Mouse (Mus musculus): ENCODE data around the gene Epp13. TPM values are rescaled to one million over a fixed set of nuclear protein-coding genes. Genes with fewer than 3 reads are reported as not detected.

The Epp13 gene
- total and polyA plus RNA-seq, 3 experiments = 0.14 TPM; not detected in 2

DNA sequence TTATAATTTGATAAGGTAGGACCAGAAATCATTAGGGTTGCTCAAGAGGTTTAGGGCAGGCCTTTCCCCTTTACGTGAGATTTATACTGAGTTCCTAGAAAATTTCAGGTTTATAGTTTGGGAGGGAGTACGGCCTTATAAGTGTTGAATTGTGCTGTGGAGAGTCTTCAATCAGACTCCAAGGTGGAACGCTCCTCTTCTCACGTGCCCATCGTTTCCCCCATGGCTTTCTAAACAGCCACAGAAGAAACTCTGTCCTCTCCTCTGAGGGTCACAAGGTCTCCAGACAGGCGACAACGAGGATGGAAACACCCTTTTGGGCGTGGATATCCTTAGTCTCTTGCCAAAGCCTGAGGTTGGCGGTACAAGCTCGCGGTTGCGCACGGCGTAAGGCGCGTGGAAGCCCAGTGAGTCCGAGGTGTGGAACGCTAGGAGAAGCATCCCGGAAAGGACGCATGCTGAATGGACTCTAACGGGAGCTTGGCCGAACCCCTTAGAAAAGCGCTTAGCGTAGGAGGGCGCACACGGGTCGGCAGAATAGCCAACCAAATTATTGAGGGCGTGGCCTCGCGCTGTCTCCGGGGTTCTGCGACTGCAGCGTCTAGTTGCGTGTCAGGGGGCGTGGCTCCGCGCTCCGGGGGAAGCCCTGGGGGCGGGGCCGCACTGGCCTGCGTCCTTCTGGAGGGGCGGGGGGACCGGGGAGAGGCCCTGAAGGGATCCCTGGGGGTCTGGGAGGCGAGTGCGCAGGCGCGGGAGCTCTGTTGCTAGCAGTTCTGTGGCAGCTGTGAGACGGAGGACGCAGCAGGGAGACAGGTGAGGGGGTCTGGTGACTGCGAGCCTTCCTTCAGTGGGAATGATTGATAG is 33.6 kb downstream of the Epp13 start, which contains the start of gene Zfp667:
Gene Zfp667 (plus strand): TSS at position 738 of the 864 bp plus-strand sequence.
- Histone ChIP-seq H3K4me1 (ENCODE audit: control insufficient read depth in 1 of 2, insufficient read depth in 2 of 2, low read length in 2 of 2) (peaks cover 8 to 22% of the 10 kb centered on the region in 2 experiments), H3K79me2 (ENCODE audit: control insufficient read depth, insufficient read depth, low read length, poor library complexity) (peaks cover 6% of the 10 kb centered on the region), H3K27ac (ENCODE audit: control insufficient read depth, low read depth, low read length) (peak within 1 kb of the TSS; percentile 93), H3K27me3 (ENCODE audit: control insufficient read depth in 1 of 2, insufficient read depth in 2 of 2, low read length in 2 of 2) (no peaks in the 10 kb centered on the region), H3K4me3 (ENCODE audit: control insufficient read depth in 1 of 2, insufficient read depth in 1 of 2, low read depth in 2 of 2, low read length in 2 of 2) (peak within 1 kb of the TSS; percentile 88 to 93), H3K9me3 (replicated peaks; ENCODE audit: insufficient read depth, low read length) (no peaks in the 10 kb centered on the region), H3K9ac (ENCODE audit: control insufficient read depth, low read depth, low read length, poor library complexity, severe bottlenecking) (peak within 1 kb of the TSS; percentile 86), H3K36me3 (ENCODE audit: control insufficient read depth in 1 of 2, insufficient read depth in 2 of 2, low read length in 2 of 2) (peaks cover 0 to 7% of the 10 kb centered on the region in 2 experiments; a peak in 2 of 4 replicates)
- DNase-seq (ENCODE audit: low read depth, low spot score) = peak; percentile 98
- TF ChIP-seq MAZ (IDR thresholded peaks at IDR 0.05; ENCODE audit: low read depth, low read length) (peak; percentile 88; the same call in 1 of the 2 replicates), ZNF384 (IDR thresholded peaks at IDR 0.05; ENCODE audit: low read depth, low read length) (no peak), ZC3H11A (IDR thresholded peaks at IDR 0.05; ENCODE audit: low read depth, low read length) (no peak), SMC3 (IDR thresholded peaks at IDR 0.05; ENCODE audit: low read depth, low read length) (no peak), RCOR1 (IDR thresholded peaks at IDR 0.05; ENCODE audit: low read depth, low read length) (no peak), ELF1 (IDR thresholded peaks at IDR 0.05; ENCODE audit: low read depth, low read length) (peak; percentile 27; the same call in 1 of the 2 replicates), SIN3A (IDR thresholded peaks at IDR 0.05; ENCODE audit: low read length) (peak; percentile 58; the same call in 1 of the 2 replicates), USF2 (IDR thresholded peaks at IDR 0.05; ENCODE audit: borderline replicate concordance in 1 of 2, insufficient read depth in 1 of 2, low read depth in 1 of 2, low read length in 2 of 2) (no peak), POLR2AphosphoS5 (IDR thresholded peaks at IDR 0.05; ENCODE audit: borderline replicate concordance, low read depth, low read length) (no peak), ZKSCAN1 (IDR thresholded peaks at IDR 0.05; ENCODE audit: low read depth, low read length) (no peak), E2F4 (IDR thresholded peaks at IDR 0.05; ENCODE audit: borderline replicate concordance, low read depth, low read length) (no peak), POLR2AphosphoS2 (IDR thresholded peaks at IDR 0.05; ENCODE audit: low read length) (peak; percentile 81), ZMIZ1 (IDR thresholded peaks at IDR 0.05; ENCODE audit: low read depth, low read length) (peak; percentile 51; the same call in 1 of the 2 replicates), TCF12 (IDR thresholded peaks at IDR 0.05; ENCODE audit: low read depth, low read length) (peak; percentile 25), HCFC1 (IDR thresholded peaks at IDR 0.05; ENCODE audit: low read depth, low read length) (peak; percentile 67), MYB (IDR thresholded peaks at IDR 0.05; ENCODE audit: low read depth, low read length) (no peak), EP300 (IDR thresholded peaks at IDR 0.05; ENCODE audit: low read depth in 1 of 2, low read length in 2 of 2) (no peak), ETS1 (IDR thresholded peaks at IDR 0.05; ENCODE audit: low read depth, low read length) (peak; percentile 49), POLR2A (IDR thresholded peaks at IDR 0.05; ENCODE audit: control insufficient read depth in 1 of 2, insufficient read depth in 1 of 2, low read depth in 1 of 2, low read length in 2 of 2, poor library complexity in 1 of 2) (peak in 1 of 2 experiments; percentile 83; a peak in 2 of 4 replicates), MAX (IDR thresholded peaks at IDR 0.05; ENCODE audit: low read length) (peak; percentile 50; the same call in 1 of the 2 replicates), CHD1 (IDR thresholded peaks at IDR 0.05; ENCODE audit: low read depth, low read length) (no peak), CTCF (IDR thresholded peaks at IDR 0.05 in 2 of 3, conservative IDR thresholded peaks at IDR 0.05 in 1 of 3; ENCODE audit: control insufficient read depth in 1 of 3, insufficient read depth in 1 of 3, low read depth in 2 of 3, low read length in 3 of 3, poor library complexity in 1 of 3, severe bottlenecking in 1 of 3) (no peak), KAT2A (conservative IDR thresholded peaks at IDR 0.05; ENCODE audit: low read depth, low read length) (no peak), NELFE (IDR thresholded peaks at IDR 0.05; ENCODE audit: low read depth, low read length) (peak; percentile 82), GABPA (IDR thresholded peaks at IDR 0.05; ENCODE audit: low read depth, low read length) (no peak), UBTF (IDR thresholded peaks at IDR 0.05; ENCODE audit: borderline replicate concordance, insufficient read depth, low read depth, low read length) (no peak), NRF1 (IDR thresholded peaks at IDR 0.05; ENCODE audit: insufficient read depth, low read depth, low read length, poor library complexity, severe bottlenecking) (peak; percentile 80), MEF2A (IDR thresholded peaks at IDR 0.05; ENCODE audit: extremely low read depth, insufficient replicate concordance, low read depth, low read length, poor library complexity, severe bottlenecking) (no peak), USF1 (IDR thresholded peaks at IDR 0.05; ENCODE audit: low read depth, low read length) (0 out of 2 replicates have a peak, but pooled peaks have one; percentile 5), MAFK (IDR thresholded peaks at IDR 0.05; ENCODE audit: borderline replicate concordance, low read depth, low read length) (no peak), TBP (IDR thresholded peaks at IDR 0.05; ENCODE audit: low read depth, low read length) (peak; percentile 61; the same call in 1 of the 2 replicates), RAD21 (IDR thresholded peaks at IDR 0.05; ENCODE audit: low read depth, low read length) (no peak), GATA1 (IDR thresholded peaks at IDR 0.05; ENCODE audit: low read depth, low read length) (no peak), CHD2 (IDR thresholded peaks at IDR 0.05; ENCODE audit: low read length) (no peak), BHLHE40 (IDR thresholded peaks at IDR 0.05; ENCODE audit: borderline replicate concordance, low read depth, low read length) (peak; percentile 52; the same call in 1 of the 2 replicates)
